Mouse (Mus musculus) heart, adult 2 months (tissue): ENCODE results near the gene Gm45234. TPM values are rescaled to one million over a fixed set of nuclear protein-coding genes. Genes with fewer than 3 reads are reported as not detected.

ENCODE experiments used
- DNase-seq, 2 experiments: peaks; one replicate each; pipeline ENCODE4 v3.0.0; 2021
- H3K27ac ChIP-seq: fragments of 200-600 bp; 2 replicates; pipeline ENCODE4 v1.8.1; 2022
- H3K27me3 ChIP-seq: fragments of 200-500 bp; 2 replicates; pipeline ENCODE4 v1.6.1; 2012; ENCODE audit warnings: mild to moderate bottlenecking, low read length, inconsistent platforms, mixed read lengths; ENCODE audit not compliant: control insufficient read depth, insufficient read depth
- H3K36me3 ChIP-seq: fragments of 200-500 bp; 2 replicates; pipeline ENCODE4 v1.6.1; 2012; ENCODE audit warnings: low read length, inconsistent platforms; ENCODE audit not compliant: control insufficient read depth, insufficient read depth
- H3K4me1 ChIP-seq: fragments of 200-500 bp; 2 replicates; pipeline ENCODE4 v1.6.1; 2011; ENCODE audit warnings: low read length; ENCODE audit not compliant: control insufficient read depth, insufficient read depth
- H3K4me3 ChIP-seq: fragments of 200-600 bp; 2 replicates; pipeline ENCODE4 v1.8.1; 2022
- H3K79me2 ChIP-seq: fragments of 200-500 bp; replicated peaks from 2 replicates; pipeline ENCODE4 v1.6.1; 2012; ENCODE audit warnings: mild to moderate bottlenecking, inconsistent platforms, low read length, moderate library complexity, mixed read lengths; ENCODE audit not compliant: control insufficient read depth, insufficient read depth
- H3K9ac ChIP-seq: fragments of 200-500 bp; 2 replicates; pipeline ENCODE4 v1.6.1; 2012; ENCODE audit warnings: low read depth, mild to moderate bottlenecking, control low read depth, inconsistent platforms, low read length, mixed read lengths
- CTCF ChIP-seq: fragments of 200-600 bp; IDR thresholded peaks from 2 replicates; pipeline ENCODE4 v1.8.1; 2022; ENCODE audit warnings: antibody characterized with exemption, mild to moderate bottlenecking, moderate library complexity
- EP300 ChIP-seq: fragments of 200-500 bp; IDR thresholded peaks from 2 replicates; pipeline ENCODE4 v1.6.1; 2011; ENCODE audit warnings: low read depth, low read length, control low read depth; ENCODE audit not compliant: insufficient read depth
- POLR2A ChIP-seq: fragments of 200-500 bp; IDR thresholded peaks from 2 replicates; pipeline ENCODE4 v1.6.1; 2011; ENCODE audit warnings: mild to moderate bottlenecking, low read depth, low read length, control low read depth; ENCODE audit not compliant: insufficient read depth
- WGBS: fragments of 180-500 bp; shearing (Covaris S2); methylation state at CpG from one replicate; pipeline ENCODE4 v1.1.7; 2018; 5-methylcytosine and 5-hydroxymethylcytosine counted together
- intact Hi-C: fragments of 180-260 bp; cut with DNase I; formaldehyde crosslinking; loops from one replicate; pipeline ENCODE4 v1.15.1; 2025
- polyA plus RNA-seq: library from polyadenylated mRNA; depleted of rRNA; stranded (reverse); fragments of >200 nt; gene quantifications from 2 replicates; pipeline ENCODE4 v1.2.3, GENCODE M21; 2012
- total RNA-seq, 2 experiments: library from RNA; stranded (reverse); gene quantifications; 2 replicates each; pipeline ENCODE4 v1.2.3; 2021

Gene Gm45234
- total and polyA plus RNA-seq, 3 experiments: 1.9 TPM; not detected in 2

DNA sequence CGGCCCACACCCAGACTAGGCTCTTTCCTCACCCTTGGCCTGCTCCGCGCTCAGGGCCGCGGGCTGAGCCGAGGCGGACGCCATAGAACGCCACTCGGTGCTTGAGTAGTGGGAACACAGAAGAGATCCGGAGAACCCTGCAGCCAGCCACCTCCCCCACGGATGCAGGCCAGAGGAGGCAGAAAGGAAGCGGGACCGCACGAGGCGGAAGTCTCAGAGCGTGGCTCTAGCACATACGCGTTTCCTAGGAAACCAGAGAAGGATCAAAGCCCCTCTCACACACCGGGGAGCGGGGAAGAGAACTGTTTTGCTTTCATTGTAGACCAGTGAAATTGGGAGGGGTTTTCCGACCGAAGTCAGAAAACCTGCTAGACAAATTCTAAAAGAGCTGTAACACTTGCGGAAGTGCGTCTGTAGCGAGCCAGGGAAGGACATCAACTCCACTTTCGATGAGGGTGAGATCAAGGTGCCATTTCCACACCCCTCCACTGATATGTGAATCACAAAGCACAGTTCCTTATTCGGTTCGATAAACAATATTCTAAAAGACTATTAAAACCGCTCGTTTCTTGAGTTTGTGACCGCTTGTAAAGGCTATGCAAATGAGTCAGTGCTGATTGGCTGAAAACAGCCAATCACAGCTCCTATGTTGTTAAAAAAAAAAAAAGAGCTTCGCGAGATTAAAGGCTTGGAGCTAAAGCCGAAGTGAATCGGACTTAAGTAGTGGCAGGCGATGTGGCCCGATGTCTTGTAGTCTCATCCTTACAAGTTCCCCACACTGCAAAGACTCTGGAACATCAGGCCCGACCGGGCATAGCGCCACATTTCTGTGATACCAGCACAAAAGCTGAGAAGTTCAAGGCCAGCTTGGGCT is 14.7 kb downstream of the Gm45234 start, which contains the start of gene Grcc10:
Gene Grcc10 (minus strand): TSS at position 487 of the 874 bp plus-strand sequence.
- TF ChIP-seq POLR2A: peak; percentile 97
- TF ChIP-seq CTCF: no peak
- peak; percentile 78 for TF ChIP-seq EP300
- WGBS: under 1% methylated on average over 41 of the region's 41 CpGs
- Histone ChIP-seq H3K4me3 (peak within 1 kb of the TSS; percentile 66), H3K36me3 (peaks cover 2% of the 10 kb centered on the region; the same call in 1 of the 2 replicates), H3K27ac (peak within 1 kb of the TSS; percentile 100), H3K4me1 (peaks cover 5% of the 10 kb centered on the region), H3K79me2 (no peaks in the 10 kb centered on the region), H3K27me3 (no peaks in the 10 kb centered on the region), H3K9ac (peak within 1 kb of the TSS; percentile 84)
- intact Hi-C loops: loop anchor here (1.0 to 5.0 kb wide), 7 partner anchors 15 to 171 kb away; partner anchors contain the start of genes Atn1, C1rb, Emg1 and Gm45234
- DNase-seq: peak; percentile 88 to 92

DNA sequence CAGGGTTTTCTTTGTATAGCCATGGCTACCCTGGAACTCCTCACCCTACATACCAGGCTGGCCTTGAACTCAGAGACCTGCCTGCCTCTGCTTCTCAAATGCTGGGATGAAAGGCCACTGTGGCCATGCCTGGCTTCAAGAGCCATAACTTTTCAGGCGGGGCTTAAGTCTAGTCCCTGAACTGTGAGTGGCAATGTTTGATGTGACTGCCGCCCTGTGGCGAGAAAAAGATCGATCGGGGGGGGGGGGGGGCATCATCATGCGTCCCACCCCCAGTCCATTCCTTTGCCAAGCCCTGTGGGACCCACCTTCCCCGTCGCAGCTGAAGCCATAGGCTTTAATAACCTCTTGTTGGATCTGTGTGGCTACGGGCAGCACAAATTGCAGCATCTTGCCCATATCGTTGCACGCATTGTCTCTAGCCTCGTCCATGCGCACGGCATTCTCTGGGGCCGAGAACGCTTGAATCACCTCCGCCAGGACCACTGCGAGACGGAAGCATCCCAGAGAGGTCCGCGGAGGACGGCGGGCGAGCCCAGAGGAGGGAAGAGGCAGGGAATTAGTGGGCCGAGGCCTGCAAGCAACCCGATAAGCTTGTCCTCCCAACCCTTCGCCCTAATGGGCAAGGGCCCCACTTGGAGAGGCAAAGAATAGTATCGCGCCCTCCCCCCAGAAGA is 15.5 kb downstream of the Gm45234 start:
- 0% methylated on average over 29 of the region's 29 CpGs for WGBS
- intact Hi-C loops: loop anchor here (1.0 to 5.0 kb wide), 6 partner anchors 19 to 170 kb away; partner anchors contain the start of genes C1rb, Emg1, Lpcat3 and Phb2
- DNase-seq: no peak

DNA sequence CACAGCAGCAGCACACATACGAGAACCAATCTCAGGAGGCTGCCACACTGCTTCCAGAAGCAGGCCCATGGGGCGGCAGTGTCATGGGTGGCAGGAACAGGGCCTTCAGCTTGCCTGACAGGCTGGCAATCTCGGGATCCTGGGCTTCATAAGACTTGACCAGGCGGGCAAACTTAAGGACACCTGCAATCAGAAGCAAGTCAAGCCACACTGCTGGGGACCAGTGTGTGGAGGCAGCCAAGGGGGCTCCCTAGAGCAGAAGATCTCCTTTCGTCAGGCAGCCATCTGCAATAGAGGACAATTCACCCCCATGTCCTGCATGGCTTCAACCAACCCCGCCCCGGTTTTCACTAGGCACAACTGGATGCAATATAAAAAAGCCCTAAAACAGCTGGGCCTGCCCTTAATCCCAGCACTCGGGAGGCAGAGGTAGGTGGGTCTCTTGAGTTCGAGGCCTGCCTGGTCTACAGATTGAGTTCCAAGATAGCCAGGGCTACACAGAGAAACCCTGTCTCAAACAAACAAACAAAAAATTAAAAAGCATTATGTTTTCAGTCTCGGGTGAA is 16.5 kb downstream of the Gm45234 start:
- H3K9ac ChIP-seq: no peak overlapping the region
- DNase-seq: no peak
- H3K79me2 ChIP-seq: no peaks in the 10 kb centered on the region
- H3K27ac ChIP-seq: no peak overlapping the region; the same call in 1 of the 2 replicates
- no peak overlapping the region for H3K4me3 ChIP-seq
- peaks cover 2% of the 10 kb centered on the region; the same call in 1 of the 2 replicates for H3K36me3 ChIP-seq
- no peak for TF ChIP-seq CTCF
- no peak for TF ChIP-seq POLR2A
- TF ChIP-seq EP300: no peak
- intact Hi-C loops: no loop called here
- 83% methylated on average over 10 of the region's 10 CpGs for WGBS
- H3K4me1 ChIP-seq: peaks cover 5% of the 10 kb centered on the region
- no peaks in the 10 kb centered on the region for H3K27me3 ChIP-seq

More for the DNA sequence above, 15.5 kb downstream of the Gm45234 start:
- H3K36me3 ChIP-seq: peaks cover 2% of the 10 kb centered on the region; the same call in 1 of the 2 replicates
- peaks cover 5% of the 10 kb centered on the region for H3K4me1 ChIP-seq
- peak overlapping the region; percentile 84 for H3K9ac ChIP-seq
- peak overlapping the region; percentile 66 for H3K4me3 ChIP-seq
- H3K27ac ChIP-seq: peak overlapping the region; percentile 100
- no peaks in the 10 kb centered on the region for H3K79me2 ChIP-seq
- H3K27me3 ChIP-seq: no peaks in the 10 kb centered on the region
- TF ChIP-seq EP300 (no peak), POLR2A (no peak), CTCF (peak; percentile 72)

DNA sequence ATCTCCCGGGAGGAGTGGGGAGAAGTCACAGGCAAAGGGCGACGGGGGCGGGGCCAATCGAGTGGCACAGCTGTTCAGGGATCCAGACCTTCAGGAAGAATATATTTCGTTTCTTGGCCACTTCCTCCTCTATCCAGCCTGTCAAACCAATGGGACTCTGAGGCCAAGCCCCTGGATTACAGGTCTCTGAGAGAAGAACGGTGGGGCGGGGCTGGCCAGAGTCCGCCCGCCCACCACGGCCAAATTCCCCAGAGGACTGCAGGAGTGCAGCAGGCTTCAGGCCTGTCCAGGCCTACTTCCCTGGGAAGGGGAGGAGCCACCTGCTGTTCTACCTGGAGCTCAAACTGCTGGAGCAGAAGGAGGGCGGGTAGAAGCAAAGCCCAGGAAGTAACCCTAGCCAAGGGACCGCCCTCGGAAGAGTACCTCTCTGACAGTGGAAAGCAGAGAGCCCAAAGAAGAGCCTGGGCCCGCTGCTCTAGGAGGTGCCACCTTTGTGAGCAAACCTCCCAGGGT is 17.3 kb downstream of the Gm45234 start, which contains the start of gene Ptpn6:
Gene Ptpn6 (minus strand): TSS at position 204 of the 513 bp plus-strand sequence.
- no peak within 1 kb of the TSS; the same call in 1 of the 2 replicates for H3K27ac ChIP-seq

DNA sequence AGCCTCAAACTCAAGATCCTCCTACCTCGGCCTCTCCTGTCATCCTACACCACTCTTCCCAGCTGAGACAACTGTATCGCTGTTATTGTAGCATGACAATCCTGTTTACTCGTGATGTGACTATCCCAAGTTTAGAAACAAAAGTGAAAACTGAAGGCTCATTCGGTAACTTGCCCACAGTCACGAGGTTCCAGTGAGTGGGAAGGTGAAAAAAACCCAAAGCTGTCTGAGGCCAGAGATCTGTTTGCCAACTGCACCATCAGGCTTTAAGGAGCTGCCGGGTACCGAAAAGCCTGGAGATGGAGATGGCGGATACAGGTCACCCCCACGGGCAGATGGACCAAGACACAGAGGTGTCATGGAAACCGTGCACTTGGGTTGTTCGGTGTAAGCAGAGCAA is 18.8 kb downstream of the Gm45234 start:
- intact Hi-C loops: no loop called here
- Histone ChIP-seq H3K27me3 (no peaks in the 10 kb centered on the region), H3K27ac (no peak overlapping the region), H3K9ac (no peak overlapping the region), H3K36me3 (peaks cover 2% of the 10 kb centered on the region; the same call in 1 of the 2 replicates), H3K4me1 (peaks cover 5% of the 10 kb centered on the region), H3K79me2 (no peaks in the 10 kb centered on the region), H3K4me3 (no peak overlapping the region)
- DNase-seq: no peak
- TF ChIP-seq CTCF (no peak), POLR2A (no peak), EP300 (no peak)
- 83% methylated on average over 11 of the region's 11 CpGs for WGBS

More for the DNA sequence above, 17.3 kb downstream of the Gm45234 start, which contains the start of gene Ptpn6:
- WGBS: 39% methylated on average over 15 of the region's 15 CpGs
- Histone ChIP-seq H3K27me3 (no peaks in the 10 kb centered on the region), H3K79me2 (no peaks in the 10 kb centered on the region), H3K9ac (no peak within 1 kb of the TSS), H3K4me3 (no peak within 1 kb of the TSS), H3K36me3 (peaks cover 2% of the 10 kb centered on the region; the same call in 1 of the 2 replicates), H3K4me1 (peaks cover 5% of the 10 kb centered on the region)
- intact Hi-C loops: no loop called here
- TF ChIP-seq CTCF (no peak), EP300 (no peak), POLR2A (no peak)
- peak in 1 of 2 experiments; percentile 50 for DNase-seq
